Mouse (Mus musculus): ENCODE data around the gene Syt15.

DNA sequence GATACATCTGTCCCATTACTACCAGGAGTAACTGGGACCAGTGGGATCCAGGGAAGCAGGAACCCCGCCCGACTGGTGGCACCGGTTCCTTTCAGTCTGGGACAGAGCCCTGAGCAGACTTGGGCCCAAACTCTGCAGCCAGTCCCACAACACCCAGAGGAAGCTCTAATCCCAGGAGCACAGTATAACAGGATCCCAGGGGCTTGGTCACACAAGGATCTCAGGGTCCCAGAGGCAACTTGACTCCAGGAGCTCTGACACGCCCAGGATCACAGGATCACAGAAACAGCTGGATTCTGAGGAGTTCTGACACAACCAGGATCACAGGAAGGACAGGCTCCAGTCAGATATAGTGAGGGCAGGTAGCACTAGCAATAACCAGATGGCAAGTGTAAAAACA is 33.9 kb downstream of the Syt15 start:
- TF ChIP-seq POLR2A (IDR thresholded peaks at IDR 0.05; ENCODE audit: control insufficient read depth, low read depth, low read length) (no peak), CTCF (IDR thresholded peaks at IDR 0.05; ENCODE audit: control insufficient read depth, insufficient read depth, insufficient replicate concordance, low read depth, low read length) (no peak)
